Mouse (Mus musculus) bone marrow, adult 2 months (tissue): ENCODE measurements around the gene Ttc39b. TPM values are rescaled to one million over a fixed set of nuclear protein-coding genes. Genes with fewer than 3 reads are reported as not detected.
"Not testable (repeated sequence)": the region's sequence is repeated elsewhere in the genome, so short reads cannot be mapped to it uniquely, and the experiment has no call there.

Source experiments
- H3K27ac ChIP-seq: fragments of 200-500 bp; 2 replicates; pipeline ENCODE4 v1.5.1; 2012; ENCODE audit warnings: low read depth, mild to moderate bottlenecking, control low read depth, inconsistent platforms, low read length; ENCODE audit not compliant: control insufficient read depth, poor library complexity, insufficient read depth
- H3K4me1 ChIP-seq: fragments of 200-500 bp; 2 replicates; pipeline ENCODE4 v1.6.1; 2011; ENCODE audit warnings: low read length; ENCODE audit not compliant: control insufficient read depth, insufficient read depth
- H3K4me3 ChIP-seq: fragments of 200-500 bp; replicated peaks from 2 replicates; pipeline ENCODE3; 2011; ENCODE audit warnings: mild to moderate bottlenecking, low read depth, low read length, control low read depth; ENCODE audit not compliant: control insufficient read depth
- CTCF ChIP-seq: fragments of 200-500 bp; IDR thresholded peaks from 2 replicates; pipeline ENCODE4 v1.5.1; 2011; ENCODE audit warnings: low read length, control low read depth; ENCODE audit not compliant: control insufficient read depth, insufficient read depth
- POLR2A ChIP-seq: fragments of 200-500 bp; IDR thresholded peaks from 2 replicates; pipeline ENCODE4 v1.6.1; 2011; ENCODE audit warnings: low read depth, mild to moderate bottlenecking, control low read depth, low read length, borderline replicate concordance; ENCODE audit not compliant: control insufficient read depth
- WGBS: fragments of 180-500 bp; shearing (Covaris S2); methylation state at CpG from one replicate; pipeline ENCODE4 v1.1.7; 2018; 5-methylcytosine and 5-hydroxymethylcytosine counted together
- polyA plus RNA-seq: library from polyadenylated mRNA; stranded (reverse); fragments of >200 nt; gene quantifications from 2 replicates; pipeline ENCODE4 v1.2.4, GENCODE M21; 2011; ENCODE audit warnings: low replicate concordance; ENCODE audit not compliant: missing spikeins, insufficient read depth, insufficient read length

Gene Ttc39b
- polyA plus RNA-seq, 1 experiment, result 8.2 TPM

- H3K27ac ChIP-seq, result no peak overlapping the region
- no peak overlapping the region for H3K4me3 ChIP-seq
- TF ChIP-seq CTCF, result no peak
- TF ChIP-seq POLR2A, result no peak
- 71% methylated on average over 5 of the region's 5 CpGs for WGBS
- H3K4me1 ChIP-seq, result no peaks in the 10 kb centered on the region
Measured at GRCm38 (mm10) chr4:83241630-83242029, 82.4 kb downstream of the Ttc39b start.

DNA sequence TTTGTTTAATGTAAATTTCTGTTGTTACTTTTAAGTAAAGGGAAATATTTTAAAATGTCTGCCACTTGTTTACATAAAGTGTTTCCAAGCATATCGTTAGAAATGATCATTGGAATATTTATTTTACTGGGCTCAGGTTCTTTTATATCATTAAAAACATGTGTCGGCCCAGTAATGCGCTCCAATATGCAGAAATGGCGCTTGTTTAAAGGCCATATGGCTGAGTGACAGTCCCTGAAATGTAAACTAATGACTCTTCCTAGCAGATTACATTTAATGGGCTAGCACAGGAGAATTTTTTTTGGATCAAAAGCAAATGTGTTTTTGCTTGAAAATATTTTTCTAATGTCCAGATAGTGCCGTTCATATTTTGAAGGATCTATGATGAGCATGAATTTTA, 86.4 kb downstream of the Ttc39b start:
- no peaks in the 10 kb centered on the region for H3K4me1 ChIP-seq
- H3K4me3 ChIP-seq, result no peak overlapping the region
- H3K27ac ChIP-seq, result no peak overlapping the region
- 84% methylated on average over 5 of the region's 5 CpGs for WGBS
- TF ChIP-seq POLR2A (no peak), CTCF (no peak)

DNA sequence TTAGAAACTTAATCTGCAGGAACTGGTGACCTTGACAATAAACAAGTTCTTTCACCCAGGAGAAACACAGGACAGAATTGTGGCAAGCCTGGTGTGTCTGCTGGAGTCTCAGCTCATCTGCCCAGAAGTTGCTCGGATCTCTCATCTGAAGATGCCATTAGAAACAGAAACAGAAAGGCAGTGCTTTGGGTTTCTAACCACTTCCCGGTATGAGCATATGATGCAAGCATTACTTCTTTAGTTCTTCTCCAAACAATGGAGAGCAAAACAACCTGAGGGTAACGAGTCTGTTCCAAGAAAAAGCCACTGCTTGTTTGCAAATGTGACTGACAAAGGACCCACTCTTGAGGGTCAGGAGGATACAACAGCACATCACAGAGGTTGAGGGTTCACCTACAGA, 88.8 kb downstream of the Ttc39b start:
- H3K4me1 ChIP-seq, H3K4me3 ChIP-seq, H3K27ac ChIP-seq: not testable (repeated sequence)
- WGBS, result 12% methylated on average over 2 of the region's 3 CpGs

GRCm38 (mm10) chr4:83234739-83235138, 89.3 kb downstream of the Ttc39b start:
- H3K4me3 ChIP-seq, result no peak overlapping the region
- H3K4me1 ChIP-seq, result no peaks in the 10 kb centered on the region; the same call in 1 of the 2 replicates
- TF ChIP-seq POLR2A (no peak), CTCF (no peak)
- 77% methylated on average over 11 of the region's 11 CpGs for WGBS
- H3K27ac ChIP-seq, result no peak overlapping the region

DNA sequence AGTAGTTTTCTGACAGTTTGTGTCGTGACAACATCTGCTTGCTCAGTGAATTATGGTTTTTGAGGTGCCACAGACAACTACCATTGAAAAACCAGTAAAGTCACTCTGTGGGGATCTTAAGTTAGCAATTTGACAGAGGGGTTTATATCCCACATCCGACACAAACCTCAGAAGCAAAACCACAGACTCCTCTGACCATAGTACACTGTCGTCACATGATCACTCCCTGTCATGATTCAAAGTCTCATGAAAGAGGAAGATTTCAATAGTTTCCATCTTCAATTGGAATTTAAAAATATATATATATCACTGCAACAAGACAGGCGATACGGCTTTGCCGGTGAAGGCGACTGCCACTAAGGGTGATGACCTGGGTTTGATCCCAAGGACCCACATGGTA, 89.9 kb downstream of the Ttc39b start:
- H3K4me1 ChIP-seq, result no peaks in the 10 kb centered on the region; the same call in 1 of the 2 replicates
- H3K4me3 ChIP-seq, result no peak overlapping the region
- no peak for TF ChIP-seq POLR2A
- no peak for TF ChIP-seq CTCF
- H3K27ac ChIP-seq, result no peak overlapping the region
- WGBS, result 40% methylated on average over 7 of the region's 7 CpGs

- no peak for TF ChIP-seq CTCF
- no peak for TF ChIP-seq POLR2A
- WGBS, result 75% methylated on average over 22 of the region's 22 CpGs
- Histone ChIP-seq H3K4me3 (no peak overlapping the region), H3K27ac (no peak overlapping the region), H3K4me1 (no peaks in the 10 kb centered on the region; the same call in 1 of the 2 replicates)
Measured at GRCm38 (mm10) chr4:83233181-83234123, 90.6 kb downstream of the Ttc39b start.

DNA sequence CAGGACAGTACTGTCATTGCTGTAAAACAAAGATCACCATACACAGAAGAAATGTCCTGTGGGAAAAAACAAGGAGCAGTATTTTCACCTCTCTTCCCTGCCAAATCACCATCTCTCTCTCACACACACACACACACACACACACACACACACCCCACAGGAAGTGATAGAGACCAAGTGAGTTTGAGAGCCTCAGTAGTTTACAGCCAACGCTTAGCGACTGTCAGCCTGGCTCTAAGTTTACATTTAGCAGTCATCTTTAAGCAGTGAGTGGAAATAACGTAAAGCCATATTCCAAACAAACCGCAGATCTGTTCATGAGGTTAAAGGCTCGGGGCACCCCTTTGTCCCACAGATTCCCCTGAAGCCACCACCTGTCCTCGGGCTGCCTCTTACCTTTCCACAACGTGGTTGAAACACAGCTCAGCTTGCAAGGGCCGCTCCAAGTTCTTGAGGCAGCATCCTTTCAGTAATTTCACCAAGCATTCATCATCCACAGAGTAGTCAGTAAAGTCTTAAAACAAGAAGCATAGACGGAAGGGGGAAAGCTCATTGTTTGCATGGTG, 91.7 kb downstream of the Ttc39b start:
- 82% methylated on average over 9 of the region's 9 CpGs for WGBS
- no peak overlapping the region for H3K27ac ChIP-seq
- no peaks in the 10 kb centered on the region; the same call in 1 of the 2 replicates for H3K4me1 ChIP-seq
- no peak overlapping the region for H3K4me3 ChIP-seq
- TF ChIP-seq CTCF, result no peak
- TF ChIP-seq POLR2A, result no peak

DNA sequence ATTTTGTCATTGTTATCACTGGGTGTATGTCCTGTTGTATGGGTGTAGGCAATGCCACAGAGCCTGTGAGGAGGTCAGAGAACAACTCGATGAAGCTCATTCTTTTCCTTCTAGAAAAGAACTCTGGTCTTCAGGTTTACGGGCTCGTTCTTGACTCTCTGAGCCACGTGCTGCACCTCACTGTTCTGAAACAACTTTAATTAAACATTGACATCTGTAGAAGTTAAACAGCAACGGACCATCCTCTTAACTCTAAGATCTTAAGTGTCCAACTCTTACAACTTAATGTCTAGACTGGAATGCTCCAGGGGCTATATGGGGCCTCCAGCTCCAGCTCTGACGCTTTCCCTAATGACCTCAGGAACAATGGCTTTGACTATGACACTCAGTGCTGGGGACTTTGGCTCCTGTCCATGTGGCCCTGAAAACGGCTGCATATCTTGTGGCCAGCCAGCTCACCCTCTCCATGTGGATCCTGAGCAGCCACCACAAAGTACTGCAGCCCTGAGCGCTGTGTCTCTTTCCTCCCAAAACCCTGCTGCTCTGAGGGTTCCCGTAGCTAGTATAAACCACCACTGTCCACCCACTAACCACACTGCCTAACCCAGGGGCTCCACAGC, 95.3 kb downstream of the Ttc39b start:
- no peak overlapping the region for H3K4me3 ChIP-seq
- WGBS, result 74% methylated on average over 9 of the region's 9 CpGs
- H3K4me1 ChIP-seq, result no peaks in the 10 kb centered on the region; the same call in 1 of the 2 replicates
- H3K27ac ChIP-seq, result no peak overlapping the region
- TF ChIP-seq CTCF, result no peak
- no peak for TF ChIP-seq POLR2A
